Mouse (Mus musculus) brain, embryonic 18.5 days (tissue): ENCODE measurements around the gene Lrrk2.

Experiments used
- DNase-seq: peaks from one replicate; pipeline ENCODE4 v3.0.0-alpha.2; 2012; ENCODE audit warnings: low read depth, low spot score

The Lrrk2 gene

DNA sequence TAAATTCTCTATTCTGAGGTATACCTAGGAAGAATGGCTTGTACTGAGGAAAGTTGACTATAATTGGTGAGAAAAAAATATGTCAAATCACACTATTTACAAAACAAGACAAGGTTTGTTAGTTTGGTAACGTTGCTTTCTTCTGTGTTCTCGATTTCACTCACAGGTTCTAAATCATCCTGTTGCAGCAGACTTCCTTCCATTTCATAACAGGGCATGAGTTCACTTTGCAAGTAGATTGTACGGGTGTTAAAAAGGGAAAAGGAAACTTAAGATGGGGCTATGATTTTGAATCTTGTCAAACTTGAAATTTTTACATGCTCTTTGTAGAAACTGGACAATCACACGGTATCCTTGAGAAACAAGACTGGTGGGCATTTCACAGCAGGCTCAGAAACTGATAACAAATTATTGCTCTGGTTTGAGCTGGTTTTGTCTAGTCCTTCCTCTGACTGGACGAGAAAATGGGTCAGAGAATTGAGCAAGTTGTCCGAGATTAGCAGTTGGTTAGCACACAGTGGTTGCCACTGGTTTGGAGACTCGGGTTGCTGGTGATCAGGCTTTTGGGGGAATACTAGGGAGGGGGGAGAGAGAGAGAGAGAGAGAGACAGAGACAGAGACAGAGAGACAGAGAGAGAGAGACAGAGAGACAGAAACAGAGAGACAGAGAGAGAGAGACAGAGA lies 13.0 kb downstream of the Lrrk2 start:
- no peak for DNase-seq

DNA sequence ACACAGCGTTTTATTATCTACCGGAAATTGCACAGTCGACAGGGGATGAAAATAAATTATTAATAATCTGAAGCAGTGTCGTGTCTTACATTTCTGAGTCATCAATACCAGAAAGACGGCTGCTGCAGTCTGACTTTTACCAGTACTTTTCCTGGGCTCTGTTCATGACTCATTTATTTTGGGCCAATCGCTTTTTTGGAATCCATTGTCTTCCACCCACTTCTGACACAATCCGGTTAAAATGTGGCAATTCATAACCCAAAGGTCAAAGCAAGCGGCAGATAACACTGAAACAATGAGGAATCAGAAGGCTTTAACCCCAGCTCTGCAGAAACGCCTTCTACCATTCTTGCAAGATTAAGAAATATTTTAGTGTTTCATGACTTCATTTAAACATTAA lies 17.7 kb downstream of the Lrrk2 start:
- DNase-seq, result no peak

DNA sequence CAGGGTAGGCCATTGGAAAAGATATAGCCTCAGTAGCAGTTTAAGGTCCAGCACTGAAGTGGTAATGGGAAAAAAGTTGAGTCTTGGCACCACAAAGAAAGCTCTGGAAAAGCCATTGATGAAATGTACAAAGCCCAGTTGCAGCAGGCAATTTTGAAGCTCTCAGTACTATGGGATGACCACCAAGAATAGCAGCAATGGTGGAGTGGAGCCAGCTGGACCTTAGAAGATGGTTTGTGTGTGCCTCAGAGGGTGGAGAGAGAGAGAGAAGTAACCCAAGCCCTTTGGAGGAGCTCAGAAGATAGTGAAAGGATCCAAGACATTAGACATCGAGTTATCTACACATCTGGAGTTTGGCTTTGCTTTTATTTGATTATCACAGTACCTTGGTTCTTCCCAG lies 20.1 kb downstream of the Lrrk2 start:
- no peak for DNase-seq

DNA sequence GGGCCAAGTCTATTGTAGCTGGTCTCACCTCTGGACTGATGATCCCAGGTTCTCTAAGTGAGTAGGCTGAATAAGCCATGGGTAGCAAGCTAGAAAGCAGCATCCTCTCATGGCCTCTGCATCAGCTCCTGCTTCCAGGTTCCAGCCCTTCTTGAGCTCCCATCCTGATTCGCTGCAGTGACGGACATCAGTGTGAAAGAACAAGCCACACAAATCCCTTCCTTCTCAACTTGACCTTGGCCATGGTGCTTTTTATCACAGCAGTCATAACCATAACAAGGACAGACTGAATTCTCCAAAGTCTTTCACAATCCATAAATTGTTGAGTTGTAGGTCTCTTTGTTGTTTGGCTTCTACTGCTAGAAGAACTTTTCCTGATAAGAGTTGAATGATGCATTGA lies 20.9 kb downstream of the Lrrk2 start:
- DNase-seq, result no peak

DNA sequence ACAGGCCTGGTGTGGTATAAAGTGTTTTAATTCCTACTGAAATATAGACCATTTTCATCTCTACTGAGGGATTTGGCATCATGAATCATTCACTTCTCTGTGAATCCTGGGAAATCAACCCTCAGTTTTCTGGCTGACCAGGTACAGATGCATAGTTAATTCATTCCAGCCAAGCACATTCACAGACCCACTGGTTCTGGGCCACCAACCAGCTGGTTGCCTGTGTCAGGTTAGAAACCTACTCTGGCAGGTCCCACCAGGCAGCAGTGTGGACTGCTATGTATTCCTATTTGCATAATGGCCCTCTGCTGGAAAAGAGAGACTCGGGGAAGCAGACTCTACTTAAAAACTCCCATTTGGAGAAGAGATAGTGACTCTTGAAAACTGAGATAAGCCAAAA lies 27.9 kb downstream of the Lrrk2 start:
- no peak for DNase-seq

DNA sequence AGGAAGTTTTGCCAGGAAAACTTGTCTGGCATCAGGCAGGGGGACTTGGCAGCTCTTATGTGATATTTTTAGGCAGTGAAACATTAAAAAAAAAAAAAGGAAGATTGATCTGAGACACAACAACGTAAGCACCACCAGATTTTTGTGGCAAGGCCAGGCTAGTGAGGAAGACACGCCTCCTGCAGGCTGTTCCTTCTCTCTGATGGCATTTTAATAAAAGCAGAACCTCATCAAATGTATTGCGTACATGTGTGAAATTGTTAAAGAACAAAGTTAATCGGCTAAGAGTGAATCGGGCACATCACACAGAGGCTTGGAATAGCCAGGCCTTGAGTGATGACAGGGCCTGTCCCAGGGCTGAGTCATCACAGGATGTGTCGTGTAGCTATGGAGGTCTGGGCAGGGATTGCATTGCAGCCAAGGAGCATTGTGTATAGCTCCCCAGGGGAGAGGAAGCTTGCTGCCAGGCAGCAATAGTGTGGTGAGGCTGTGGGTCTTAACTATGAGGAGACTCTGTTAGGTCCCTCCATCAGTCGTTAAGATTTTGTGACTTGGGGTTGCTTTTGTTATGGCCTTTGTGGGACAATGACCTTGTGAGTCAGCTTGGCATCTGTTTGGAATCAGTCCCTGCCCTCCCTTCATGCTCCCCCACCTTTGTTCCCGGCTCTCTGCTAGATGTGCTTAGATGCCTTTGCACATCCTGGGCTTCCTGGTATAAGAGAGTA lies 30.2 kb downstream of the Lrrk2 start:
- DNase-seq, result no peak

DNA sequence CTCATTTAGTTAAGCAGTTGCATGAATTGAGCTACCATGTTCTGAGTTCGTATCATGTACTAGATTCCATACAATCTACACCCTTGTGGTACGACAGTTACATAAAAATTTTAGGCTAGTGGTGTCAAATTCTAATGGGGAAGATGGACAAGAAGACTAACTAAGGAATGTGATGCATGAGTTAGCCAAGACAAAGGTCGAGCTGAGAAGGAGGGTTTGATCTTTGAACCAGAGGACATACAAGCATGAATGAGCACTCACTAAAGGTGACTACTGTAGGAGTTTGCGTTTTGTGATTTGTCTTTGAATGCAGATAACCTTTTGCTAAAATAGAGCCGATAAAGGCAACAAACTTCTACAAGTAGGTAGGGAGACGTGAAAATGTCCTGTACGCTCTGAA lies 31.1 kb downstream of the Lrrk2 start:
- DNase-seq, result no peak

DNA sequence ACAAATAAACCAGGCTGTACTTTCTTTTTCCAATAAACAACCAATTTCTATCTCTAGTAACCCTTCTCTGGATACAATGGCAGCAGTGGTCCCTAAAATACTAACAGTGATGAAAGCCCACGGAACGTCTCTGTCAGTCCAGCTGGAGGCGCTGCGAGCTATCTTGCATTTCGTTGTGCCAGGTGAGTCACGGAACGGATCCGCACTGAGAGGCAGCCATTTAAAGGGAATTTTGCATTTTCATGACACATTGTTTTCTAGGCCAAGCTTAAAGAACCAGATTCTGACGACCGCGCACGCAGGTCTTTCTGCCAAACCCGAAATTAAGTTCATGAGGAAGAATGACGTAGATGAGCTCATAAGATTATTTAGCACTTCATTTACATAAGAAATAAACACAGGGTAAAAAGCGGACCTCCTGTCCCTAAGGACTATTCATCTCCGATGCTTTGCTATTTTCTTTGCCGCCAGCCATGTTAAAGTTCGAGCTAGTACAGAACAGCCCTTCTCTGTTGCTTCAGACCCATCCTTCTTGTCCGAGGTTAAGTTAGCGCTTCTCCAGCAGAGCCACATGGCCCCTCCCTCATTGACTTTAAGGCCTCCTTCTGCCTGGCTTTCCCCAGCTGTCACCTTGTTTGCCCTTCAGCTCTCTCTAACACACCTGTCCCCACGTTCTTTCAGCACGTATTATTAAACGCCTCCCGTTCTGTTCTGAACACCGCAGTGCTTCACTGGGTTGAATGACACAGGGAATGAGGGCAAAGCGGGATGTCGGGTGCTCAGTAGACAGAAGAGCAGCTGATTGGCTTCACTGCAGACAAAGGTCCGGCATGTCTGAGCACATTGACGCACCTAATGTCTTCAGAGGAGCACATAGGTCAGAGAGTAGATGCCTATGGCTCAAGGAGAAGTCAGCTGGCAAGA lies 36.5 kb downstream of the Lrrk2 start:
- DNase-seq, result no peak

DNA sequence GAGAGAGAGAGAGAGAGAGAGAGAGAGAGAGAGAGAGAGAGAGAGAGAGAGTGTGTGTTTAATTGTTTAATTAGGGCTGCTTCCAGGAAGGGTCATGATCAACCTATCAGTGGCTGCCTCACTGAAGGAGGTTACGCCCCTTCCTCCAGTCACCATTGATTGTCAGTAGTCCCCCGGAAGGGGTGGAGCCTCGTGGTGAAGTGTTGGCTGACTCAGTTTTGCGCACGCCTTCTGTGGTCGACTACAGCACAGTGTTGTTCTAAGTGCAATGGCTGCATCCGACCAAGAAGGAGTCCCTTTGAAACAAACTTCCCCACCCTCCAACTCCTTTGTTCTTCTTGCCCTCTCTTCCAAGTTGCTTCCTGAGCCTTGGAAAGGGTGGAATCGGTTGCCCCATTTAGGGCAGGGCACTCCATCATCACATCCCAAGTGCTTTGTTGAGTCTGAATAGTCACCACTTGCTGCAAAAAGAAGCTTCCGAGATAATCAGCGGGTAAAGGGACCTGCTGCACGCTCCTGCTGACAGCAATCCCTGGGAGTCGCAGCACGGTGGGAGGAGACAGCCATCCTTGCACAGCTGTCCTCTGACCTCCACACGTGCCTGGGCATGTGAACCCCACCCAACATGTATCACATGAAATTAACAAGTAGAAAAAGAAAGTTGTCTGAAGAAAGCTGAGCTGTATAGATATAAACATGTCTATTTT lies 62.4 kb downstream of the Lrrk2 start:
- no peak for DNase-seq

DNA sequence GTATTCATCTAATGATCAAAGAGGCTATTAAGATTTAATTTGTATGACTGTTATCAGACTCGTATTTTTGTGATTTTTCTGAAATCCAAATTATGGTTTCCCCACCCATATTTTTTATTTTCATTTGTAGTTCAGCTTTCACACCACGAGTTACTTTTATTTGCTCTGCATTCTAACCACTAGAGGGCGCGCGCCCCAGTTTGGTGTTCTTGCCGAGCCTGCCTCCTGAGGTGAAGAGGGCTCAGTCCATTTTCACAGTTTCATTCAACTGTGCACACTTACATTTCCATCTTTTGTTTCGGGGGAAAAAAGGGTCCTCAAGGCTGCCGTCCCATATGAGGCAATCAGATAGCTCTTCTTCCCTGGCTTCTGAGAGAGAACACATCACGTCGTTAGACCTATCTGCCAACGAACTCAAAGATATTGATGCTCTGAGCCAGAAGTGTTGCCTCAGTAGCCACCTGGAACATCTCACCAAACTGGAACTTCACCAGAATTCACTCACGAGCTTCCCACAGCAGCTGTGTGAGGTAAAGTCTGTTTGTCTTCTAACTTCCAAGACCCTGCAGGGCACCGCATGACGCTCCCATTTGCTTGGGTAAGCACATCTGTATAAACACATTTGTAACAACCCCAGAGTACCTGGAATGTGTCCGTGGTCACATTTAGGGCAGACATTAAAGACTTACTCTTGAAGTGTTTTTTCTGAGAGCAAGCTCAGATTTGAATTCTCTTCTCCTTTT lies 64.0 kb downstream of the Lrrk2 start:
- no peak for DNase-seq

DNA sequence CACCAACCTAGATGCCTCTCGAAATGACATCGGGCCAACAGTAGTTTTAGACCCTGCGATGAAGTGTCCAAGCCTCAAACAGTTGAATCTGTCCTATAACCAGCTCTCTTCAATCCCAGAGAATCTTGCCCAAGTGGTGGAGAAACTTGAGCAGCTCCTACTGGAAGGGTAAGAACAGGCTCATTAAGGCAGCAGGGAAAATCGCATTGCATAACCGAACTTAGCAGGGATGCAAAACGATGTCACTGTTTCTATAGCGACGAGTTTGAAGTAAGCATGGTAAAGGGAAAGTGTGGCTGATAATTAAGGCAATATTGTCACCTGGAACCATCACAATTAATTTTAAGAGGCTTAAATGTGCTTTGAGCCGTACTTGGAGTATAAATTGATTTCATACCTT lies 65.8 kb downstream of the Lrrk2 start:
- no peak for DNase-seq

DNA sequence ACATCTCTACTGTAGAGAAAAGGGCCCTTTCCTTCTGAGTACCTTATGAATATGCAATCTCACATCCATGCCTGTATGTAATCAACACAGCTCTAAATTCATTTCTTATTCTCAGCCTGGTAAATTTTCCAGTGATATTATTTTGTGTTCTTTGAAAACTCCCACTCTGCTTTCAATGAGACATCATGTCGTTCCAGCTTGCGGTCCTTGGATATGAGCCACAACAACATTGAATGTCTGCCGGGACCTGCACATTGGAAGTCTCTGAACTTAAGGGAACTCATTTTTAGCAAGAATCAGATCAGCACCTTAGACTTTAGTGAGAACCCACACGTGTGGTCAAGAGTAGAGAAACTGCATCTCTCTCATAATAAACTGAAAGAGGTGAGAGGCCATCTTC lies 72.5 kb downstream of the Lrrk2 start:
- no peak for DNase-seq

DNA sequence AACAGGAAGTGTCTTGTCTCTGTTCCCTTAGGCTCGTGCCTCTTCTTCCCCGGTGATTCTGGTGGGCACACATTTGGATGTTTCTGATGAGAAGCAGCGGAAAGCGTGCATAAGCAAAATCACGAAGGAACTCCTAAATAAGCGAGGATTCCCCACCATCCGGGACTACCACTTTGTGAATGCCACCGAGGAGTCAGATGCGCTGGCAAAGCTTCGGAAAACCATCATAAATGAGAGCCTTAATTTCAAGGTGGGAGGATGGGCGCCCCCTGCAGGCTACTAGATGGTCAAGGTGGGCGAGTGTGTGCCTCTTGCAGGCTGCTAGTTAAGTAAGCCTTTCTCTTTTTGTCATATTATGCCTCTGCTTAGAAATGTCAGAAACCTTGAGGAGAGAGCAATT lies 79.1 kb downstream of the Lrrk2 start:
- DNase-seq, result no peak

DNA sequence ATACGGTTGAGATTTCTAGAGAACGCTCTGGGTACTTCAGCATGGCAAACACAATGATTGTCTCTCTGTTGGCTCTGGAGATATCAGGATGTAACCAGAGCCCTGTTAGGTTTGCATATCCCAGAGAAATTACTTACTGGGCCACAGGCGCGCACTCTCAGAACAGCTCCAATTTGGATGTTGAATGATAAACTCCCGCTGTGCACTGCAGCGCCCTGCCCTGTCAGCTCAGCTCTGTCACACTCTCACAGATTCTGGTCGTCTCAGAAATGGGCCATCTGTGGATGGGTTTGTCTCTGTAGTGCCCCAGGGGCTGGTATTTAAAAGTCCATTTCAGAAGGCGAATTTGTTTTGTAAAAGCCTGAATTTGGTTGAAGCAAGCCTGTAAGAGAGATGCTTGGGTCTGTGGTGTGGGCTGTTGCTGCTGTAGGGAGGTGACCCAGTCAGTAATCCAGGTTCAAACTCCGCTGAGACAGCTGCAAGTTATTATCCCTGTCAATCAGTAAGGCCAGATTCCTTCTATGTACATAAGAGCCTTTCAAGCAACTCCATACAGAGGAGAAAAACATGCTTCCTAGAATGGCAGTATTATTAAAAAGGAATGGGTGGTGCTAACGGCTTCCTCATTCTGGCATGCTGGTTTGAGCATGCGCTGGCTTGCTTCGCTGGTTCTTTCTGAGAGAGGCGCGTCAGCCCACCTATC lies 80.6 kb downstream of the Lrrk2 start:
- no peak for DNase-seq

DNA sequence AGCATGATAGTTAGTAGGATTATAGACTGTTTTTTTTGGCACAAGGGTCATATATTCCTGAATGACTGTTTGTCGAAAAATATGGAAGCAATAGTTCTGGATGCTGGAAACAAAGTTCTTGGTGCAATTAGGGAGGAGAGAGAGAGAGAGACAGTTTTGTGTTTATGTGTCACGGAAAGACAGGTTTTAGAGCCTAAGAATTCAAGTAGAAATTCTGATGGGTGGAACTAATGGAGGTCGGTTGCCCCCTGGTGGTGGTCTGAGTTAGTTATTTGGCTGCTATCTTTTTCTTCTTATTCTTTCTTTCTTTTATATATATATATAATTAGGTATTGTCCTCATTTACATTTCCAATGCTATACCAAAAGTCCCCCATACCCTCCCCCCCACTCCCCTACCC lies 81.6 kb downstream of the Lrrk2 start:
- peak; percentile 32 for DNase-seq

DNA sequence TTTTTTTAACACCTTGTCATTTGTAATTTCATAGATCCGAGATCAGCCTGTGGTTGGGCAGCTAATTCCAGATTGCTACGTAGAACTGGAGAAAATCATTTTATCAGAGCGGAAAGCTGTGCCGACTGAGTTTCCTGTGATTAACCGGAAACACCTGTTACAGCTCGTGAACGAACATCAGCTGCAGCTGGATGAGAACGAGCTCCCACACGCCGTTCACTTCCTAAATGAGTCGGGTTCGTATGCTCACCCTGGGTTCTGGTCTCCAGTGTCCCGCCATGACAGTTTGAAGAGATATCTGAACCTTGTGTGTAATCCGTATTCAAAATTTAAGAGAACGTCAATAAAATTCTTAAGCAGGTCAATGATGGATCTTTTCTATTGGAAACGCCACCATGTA lies 82.8 kb downstream of the Lrrk2 start:
- no peak for DNase-seq

DNA sequence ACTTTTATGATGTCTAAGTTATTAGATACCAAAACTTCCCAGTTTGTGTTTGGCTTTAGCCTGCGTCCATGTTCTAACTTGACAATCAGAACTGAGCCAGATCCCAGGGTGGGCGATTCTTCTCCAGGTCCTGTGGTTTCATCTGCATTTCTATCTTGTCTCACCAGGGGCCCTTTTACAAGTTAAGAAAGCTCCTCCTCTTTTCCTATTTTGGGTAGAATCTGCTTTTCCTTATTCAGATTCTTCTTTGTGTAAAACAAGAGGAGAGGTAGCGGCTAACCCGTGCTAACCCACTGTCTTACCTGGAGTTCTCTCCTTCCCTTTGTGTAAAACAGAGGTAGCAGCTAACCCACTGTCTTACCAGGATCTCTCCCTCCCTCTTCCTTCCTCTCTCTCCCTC lies 99.1 kb downstream of the Lrrk2 start:
- no peak for DNase-seq

DNA sequence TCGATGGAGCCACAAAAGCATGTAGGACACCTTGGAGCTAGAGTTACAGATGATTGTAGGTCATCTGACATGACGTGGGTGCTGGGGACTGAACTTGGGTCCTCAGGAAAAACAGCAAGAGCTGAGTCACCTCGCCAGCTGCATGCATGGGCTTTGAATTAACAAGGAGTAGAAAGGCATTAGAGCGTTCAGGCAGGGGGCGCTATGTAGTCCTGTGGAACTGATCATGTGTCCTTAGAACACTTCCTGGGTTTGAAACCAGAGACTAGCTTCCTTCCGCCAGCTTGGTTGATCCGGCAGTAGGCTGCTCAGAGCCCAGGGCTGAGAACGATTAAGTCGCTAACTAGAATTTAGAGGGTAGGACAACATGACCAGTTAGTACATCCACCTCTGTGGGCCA lies 106.2 kb downstream of the Lrrk2 start:
- no peak for DNase-seq

DNA sequence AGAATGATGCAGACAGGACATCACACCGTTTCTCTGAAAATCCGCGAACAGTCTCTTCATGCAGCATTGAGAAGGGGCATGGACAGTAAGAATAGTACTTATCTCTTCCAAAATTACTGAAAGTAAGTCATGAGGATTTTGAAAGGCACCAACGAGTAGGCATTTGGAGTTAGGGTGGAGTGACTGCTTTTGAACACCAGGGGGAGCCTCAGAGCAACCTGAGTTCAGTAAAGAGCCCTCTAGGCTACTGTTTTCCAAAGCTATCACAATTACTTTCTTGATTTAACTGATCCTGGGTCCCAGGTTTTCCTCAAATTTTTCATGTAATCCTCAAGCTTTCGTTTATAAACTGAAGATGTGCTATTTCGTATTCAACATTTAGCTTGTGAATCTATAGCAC lies 108.2 kb downstream of the Lrrk2 start:
- DNase-seq, result no peak

DNA sequence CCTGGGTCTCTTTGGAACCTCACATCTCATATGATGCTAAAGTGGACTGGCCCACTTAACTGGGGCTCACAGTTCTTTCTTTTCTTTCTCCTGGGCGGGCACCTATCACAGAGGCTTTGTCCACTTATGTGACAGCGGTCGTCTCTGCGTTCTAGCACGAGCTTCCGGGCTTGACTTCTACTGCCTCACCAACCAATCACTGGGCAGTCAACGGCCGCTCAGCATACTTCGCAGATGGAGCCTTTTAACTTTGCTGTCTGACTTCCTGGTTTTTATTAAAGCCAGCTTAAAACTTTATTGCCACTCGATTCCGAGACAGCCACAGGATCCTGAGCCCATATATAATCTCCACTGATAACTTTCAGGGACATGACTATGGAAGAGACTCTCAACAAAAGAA lies 115.4 kb downstream of the Lrrk2 start:
- DNase-seq, result no peak

DNA sequence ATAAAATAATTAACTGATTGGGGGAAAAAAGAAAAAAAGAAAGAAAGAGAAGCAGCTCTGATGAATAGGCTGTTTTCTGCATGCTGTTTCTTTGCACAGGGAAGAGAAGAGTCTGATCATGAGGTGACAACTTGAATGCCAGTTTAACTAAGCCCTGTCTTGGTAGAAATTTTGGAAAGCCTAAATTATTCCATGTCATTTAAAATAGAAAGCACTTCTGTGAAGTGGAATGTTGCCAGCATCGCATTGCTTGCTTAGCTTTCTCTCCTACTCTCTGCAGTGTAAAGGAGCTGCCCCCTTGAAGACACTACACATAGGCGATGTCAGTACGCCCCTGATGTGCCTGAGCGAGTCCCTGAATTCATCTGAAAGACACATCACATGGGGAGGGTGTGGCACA lies 133.5 kb downstream of the Lrrk2 start:
- DNase-seq, result no peak
